Mouse (Mus musculus) hindlimb bud, embryonic 11.5 days (tissue): ENCODE results near the gene Akr1c12.
"Not testable (repeated sequence)": the region's sequence is repeated elsewhere in the genome, so short reads cannot be mapped to it uniquely, and the experiment has no call there.

Experiments used
- DNase-seq: peaks from one replicate; pipeline ENCODE4 v3.0.0-alpha.2; 2012; ENCODE audit warnings: low read depth, low spot score; ENCODE audit errors: extremely low spot score

Gene Akr1c12

DNA sequence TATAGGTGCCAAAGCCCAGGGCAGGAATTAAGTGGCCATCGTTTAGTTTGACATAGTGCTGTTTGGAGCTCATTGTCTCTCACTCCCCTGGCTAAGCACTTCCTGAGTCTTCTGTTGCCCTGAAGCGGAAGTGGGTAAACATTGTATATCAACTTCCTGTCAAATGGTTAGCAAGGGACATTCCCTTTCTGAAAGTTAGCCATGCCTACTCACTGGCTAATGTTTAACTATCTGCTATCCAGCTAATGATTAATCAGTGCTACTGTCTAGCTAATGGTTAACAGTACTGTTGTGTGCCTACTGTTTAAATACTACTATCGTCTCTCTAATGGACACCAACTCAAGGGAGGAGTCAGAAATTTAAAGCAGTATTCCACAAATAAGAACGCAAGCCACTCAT, at the start of gene Akr1c12:
Gene Akr1c12 (minus strand): TSS at position 150 of the 400 bp plus-strand sequence.
- DNase-seq: no peak

DNA sequence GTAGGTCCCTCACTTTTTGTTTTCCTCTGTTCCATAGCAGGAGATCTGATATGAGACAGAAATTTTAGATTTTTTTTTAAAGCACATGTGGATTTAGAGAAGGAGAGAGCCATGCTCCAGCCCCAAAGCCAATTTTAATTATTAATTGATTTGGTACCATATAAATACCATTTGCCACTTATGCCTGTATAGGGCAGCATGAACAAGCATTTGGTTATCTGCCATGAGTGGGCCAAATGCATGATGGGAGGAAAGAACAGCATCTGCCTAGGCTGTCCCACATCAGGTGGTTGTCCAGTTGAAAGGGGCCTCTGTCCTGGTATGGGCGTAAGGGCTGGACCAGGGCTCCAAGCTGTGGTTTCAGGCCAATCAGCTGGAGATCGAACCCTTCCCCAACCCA, 39.5 kb upstream of the Akr1c12 start:
- DNase-seq: no peak

DNA sequence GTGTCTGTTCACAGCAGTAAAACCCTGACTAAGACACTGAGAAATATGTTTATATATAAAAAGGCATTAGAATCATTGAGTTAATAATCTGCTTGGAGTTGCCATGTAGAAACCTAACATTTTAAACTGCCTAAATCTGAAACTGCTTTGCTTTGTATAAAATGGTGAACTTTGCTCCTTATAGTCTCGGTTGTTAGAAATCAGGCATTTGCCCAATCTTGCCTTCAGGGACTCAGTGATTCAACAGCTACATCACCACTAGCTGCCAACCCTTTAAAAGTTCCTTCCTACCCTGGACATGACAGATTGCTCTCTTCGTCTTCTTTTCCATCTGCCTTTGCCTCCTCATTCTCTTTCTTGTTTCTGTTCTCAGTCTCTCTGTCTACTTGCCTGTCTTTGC, 34.7 kb upstream of the Akr1c12 start:
- no peak for DNase-seq

DNA sequence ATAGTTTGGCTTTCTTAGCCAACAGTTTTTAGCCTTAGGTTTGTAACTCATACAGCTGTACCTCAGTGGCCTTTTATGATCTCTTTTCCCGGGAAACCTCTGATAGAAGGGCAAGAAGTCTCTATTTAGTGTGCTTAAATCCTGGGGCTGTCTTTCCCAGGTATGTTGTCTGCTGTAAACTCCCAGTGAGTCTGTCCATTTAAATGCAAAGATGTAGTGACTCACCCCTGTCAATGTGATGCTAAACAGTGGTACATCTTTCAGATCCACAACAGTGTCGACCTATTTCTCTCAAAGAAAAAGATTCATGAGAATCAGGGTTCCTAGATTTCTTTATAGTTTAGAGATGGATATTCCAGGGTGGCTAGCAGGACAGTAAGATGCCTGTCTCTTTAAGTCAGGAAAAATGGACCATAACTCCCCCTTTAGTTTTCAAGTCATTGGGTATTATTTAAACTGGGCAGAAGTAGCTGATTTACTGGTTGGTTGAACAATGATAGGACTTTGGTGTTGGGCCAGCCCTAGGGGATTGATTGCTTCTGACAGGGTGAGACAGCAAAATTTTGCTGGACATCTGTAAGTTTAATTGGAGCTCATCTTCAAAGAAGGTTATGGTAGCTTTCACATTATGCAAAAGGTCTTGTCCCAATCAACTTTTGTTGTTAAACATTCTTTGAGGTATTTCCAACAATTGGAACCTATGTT, 25.8 kb upstream of the Akr1c12 start:
- DNase-seq: no peak

DNA sequence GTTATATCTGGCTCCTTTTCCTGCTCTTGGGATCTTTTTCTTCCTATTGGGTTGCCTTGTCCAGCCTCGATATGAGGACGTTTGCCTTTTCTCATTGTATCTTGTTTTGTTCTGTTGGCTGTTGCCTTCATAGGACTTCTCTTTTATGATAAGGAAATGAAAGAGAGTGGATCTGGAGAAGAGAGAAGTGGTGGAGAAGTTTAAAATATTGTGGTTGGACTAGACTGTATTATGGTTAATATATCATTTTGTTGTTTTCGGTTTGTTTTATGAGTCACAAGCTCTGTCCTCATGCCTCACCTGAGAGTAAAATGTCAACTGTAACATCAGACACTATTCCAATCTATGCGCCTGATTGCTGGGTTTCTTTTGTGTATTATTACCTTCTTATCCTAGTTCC, 17.8 kb upstream of the Akr1c12 start:
- no peak for DNase-seq

DNA sequence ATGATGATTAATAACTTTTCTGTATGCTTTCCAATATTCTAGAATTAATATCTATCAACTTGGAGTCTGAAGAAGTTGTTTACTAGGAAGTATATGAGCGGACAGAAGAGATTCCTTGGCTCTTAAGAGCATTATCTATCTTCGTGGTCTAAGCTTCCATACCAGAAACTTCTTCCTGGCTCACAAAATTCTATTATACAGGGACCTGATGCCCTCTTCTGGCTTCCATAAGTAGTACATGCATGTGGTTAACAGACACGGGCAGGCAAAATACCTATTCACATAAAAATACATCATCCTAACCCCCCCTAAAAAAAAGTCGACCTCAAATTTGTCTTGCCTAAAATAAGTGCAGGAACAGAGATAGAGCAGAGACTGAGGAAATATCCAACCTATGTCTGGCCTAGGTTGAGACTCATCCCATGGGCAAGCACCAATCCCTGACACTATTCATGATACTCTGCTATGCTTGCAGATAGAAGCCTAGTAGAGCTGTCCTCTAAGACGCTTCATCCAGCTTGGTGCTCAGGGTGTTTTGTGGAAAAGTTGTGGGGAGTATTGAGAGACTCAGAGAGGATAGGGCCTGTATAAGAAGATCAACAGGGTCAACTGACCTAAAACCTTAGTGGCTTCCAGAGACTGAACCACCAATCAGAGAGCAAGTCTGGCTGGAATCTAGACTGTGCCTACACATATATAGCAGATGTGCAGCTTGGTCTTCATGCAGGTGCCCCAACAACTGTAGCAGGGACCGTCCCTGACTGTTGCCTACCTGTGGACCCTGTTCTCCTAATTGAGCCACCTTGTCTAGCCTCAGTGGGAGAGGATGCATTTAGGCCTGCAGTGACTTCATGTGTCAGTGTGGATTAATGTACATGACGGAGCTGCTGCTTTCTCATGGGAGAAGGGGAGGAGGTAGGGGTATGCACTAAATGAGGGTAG, 2.5 kb upstream of the Akr1c12 start:
- peak; percentile 0 for DNase-seq

DNA sequence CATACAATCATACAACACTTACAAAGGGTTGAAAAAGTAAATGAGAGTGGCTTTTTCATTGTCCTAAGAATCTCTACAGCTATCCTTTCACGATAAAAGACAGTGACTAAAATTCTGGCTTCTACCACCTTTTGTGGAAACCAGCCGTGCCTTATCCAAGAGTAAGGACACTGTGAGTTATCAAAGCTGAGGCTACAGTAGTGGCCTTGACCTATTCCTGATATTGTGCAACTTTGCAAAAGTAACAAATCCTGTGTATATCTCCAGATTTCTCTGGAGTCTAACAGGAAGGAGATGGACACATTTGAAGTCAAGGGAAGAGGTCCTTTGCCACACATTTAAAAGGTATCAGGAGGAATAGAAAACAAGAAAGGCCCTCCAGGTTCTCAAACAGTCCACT, 1.7 kb downstream of the Akr1c12 start:
- no peak for DNase-seq

DNA sequence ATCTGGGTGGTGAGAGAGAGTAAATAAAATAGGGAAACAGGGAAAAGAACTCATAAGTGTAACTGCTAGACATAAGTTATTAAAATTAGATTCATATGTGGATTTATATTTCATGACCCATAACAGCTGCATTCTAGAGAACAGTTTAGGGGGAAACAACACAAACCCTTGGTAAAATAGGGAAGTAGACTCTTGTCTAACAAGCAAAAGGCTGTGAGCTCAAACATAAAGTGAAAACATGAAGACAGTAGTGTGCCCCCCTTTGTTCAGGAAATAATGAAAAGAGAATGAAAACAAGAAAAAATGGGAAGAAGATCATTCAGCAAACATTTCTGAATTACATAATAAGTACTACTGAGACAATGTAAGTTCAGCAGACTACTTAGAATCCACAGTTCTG, 8.4 kb downstream of the Akr1c12 start:
- no peak for DNase-seq

DNA sequence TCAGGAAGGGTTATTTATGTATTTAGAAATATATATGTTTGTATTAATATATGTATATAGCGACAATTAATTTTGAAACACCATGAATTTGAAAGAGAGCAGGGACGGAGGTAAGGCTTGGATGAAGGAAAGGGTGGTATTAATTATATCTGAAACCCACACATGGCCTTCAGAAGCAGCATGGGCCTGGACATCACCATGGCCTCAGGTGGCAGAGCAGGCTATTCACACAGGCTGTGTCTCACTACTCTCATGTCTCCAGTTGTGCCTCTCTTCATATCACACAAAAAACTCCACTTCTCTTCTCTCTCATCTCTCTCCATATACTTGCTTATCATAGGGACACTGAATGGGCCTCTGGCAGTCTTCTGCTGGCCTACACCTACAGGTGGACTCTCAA, 13.8 kb downstream of the Akr1c12 start:
- not testable (repeated sequence) for DNase-seq

DNA sequence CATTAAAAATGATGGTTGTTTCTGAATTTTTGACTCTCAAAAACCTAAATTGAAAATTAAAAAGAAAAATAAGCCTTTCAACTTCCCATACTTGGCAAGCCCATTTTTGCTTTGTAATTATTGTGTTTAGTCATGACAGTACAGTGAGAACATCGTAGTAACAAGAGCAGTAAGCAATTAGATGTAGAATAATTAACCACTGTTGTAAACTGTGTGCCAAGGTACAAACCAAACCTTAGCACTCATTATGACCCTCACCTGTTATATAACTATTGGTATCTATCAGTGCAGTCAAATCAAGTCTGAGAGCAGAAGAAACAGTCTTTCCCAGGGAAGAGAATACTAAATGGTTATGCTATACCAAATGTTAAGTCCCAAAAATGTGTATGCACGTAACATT, 14.2 kb downstream of the Akr1c12 start:
- DNase-seq: no peak

DNA sequence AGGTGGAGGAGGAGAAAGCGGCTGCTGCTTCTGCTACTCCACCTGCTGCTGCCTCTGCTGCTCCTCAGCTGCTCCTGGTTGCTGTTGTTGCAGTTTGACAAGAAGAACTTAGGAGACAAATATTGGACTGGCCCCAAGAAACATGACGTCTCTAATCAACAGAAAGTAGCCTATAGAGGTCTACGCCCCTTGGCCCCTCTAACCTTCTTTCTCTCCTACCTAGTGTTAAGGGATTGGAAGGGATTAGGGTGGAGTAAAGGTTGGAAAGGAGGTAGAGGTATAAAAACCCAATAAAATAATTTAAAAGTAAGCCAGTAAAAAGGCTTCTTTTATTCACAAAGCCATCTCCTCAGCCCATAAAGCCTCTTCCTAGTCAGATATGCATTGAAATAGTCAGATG, 14.6 kb downstream of the Akr1c12 start:
- no peak for DNase-seq

DNA sequence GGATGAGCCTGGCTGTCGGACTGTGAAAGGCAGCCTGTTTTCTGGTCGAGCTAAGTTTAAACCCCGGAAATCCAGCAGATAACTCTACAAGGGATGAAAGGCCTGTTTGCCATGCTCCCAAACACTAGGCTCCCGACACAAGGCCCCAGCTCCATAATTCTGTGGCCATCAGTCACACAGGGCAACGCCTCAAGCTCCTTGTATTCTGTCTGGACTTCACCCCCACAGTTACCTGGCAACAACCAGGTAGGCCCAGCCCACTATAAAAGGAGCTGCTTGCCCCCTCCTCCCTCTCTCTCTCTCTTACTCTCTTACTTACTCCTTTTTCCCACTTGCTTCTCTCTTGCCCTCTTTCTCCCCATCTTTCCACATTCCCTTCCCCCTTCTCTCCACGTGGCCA, 21.9 kb downstream of the Akr1c12 start:
- no peak for DNase-seq

DNA sequence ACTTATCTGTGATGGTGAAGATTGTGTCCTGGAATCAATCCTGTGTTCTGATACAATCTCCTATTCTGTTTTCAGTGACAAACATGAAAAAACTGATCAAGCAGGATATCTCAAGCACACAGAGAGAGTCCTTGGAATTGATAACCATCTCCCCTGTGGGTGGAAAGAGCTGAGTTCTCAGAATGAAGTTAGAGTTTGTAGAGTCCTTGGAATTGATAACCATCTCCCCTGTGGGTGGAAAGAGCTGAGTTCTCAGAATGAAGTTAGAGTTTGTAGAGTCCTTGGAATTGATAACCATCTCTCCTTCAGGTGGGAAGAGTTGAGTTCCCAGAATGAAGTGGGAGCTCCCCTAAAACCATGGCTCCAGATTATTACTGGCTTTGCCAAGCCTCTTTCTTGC, 22.3 kb downstream of the Akr1c12 start:
- DNase-seq: not testable (repeated sequence)

DNA sequence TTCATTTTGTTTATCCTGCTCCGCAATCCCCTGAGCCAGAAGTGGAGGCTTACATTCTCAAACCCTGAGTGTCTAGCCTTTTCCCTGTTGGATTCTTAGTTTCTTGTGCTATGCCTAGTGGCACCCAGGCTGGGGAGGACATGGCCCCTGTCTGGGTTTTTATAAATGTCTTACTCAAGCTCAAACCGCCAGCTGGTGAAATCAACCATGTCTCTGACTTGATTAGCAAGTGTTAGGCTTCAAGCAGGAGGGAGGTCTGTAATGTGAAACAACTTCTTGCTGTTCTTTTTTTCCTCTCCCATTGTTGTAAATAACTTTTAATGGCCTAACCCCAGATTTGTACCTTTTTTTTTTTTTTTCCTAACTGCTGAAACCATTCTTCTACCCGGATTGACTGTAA, 29.9 kb downstream of the Akr1c12 start:
- no peak for DNase-seq

DNA sequence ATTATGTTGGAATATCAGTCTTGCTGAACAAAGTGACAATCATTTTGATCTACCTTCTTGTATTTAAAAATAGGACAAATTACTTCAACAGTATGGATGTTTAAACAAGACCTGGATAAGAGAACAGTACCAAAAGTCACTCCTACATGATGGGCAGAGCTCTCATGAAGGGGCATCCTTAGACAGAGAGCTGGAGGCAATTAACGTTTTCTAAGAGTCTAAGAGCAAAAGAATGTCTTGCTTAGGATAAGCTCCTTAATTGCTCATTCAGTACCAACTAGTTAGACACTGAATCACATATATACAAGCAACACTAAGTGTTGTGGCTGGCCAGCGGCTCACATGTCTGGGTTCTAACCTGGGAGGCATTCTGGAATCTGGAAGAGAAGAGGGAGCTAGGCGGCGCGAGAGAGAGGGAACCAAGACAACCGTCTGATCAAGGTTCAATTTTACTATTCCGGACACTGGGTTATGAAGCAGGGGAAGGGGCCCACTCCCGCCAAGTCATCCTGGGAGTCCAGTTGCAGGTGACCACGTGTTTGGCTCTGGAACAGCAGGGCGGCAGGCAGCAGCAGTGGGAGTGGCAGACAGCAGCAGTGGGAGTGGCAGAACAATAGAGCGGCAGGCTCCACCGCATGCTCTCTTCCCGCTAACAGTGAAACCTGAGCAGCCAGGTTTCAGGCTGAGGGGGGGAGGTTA, 34.2 kb downstream of the Akr1c12 start:
- peak; percentile 20 for DNase-seq

DNA sequence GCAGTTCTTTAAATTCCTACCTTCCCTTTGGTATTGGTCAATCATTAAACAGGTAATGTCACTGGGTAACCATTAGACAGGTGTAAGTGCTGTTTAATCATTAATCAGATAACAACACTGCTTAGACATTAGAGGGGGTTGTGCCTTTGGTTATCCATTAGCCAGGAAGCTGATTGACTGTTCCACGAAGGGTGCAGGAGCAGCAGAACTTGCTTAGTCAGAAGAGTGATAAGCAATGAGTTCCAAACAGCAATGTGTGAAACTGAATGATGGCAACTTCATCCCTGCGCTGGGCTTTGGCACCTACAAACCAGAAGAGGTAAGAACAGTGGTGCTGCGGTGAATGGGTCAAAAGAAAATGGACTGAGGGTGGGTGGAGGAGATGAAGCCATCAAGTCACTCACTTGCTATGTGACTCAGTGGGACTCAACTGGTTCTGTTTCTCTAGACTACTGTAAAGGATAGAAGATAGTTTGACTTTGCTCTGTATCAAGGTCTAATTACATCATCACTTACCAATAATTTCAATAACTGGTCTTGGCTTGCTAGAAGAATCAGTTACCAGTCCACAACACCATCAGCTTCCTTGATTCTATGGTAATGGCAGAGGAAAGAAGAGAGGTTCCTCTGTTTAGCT, 45.6 kb downstream of the Akr1c12 start:
- no peak for DNase-seq

DNA sequence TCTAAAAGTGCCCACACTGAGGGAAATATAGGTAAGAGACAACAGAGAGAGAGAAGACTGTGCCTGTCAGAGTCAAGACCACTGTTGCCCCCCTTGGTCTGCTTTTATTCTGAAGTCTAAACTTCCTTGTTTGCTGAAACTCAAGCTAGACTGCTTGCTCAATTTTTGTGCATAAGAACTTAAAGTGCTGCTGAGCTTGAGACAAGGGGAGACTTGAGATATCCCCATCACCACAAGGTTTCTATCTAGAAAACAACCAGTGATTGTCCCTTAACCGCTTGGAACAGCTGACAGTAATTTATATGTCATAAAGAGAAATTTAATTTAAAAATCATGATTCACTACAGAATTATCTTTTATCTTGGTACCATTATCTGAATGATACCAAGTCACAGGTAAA, 46.1 kb downstream of the Akr1c12 start:
- DNase-seq: no peak

DNA sequence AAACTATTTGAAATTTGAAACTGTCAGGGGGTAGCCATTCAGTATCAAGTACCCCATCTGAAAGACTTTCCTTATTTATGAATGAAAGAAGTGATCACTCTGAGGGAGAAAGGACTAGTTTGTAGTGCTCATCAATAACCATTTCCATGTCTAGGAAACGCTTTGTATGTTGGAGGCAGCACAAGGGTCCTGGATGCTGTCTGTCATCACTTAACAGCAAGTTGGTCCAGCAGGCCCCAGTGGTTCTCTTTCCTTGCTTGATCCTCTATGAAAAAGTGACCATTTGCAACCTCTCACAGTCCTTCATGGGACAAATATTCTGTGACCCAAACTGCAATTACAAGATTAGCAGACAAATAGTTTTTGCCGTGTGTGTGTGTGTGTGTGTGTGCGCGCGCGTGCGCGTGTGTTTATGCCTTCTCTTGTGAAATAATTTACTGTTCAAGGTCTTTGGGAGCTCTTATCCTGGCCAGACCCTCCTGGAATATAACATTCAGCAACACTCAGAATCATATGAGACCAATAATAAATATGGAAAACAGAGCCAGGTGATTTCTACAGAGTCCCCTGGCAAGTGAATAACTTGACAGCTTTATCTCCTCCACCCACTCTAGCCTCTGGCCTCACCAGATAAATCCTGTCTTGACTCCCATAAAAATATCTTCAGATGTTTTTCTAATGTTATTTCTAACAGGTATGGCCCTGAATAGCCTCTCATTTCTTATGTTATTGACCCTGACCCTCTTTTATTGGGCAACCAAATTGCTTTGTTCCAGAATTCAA, 48.2 kb downstream of the Akr1c12 start:
- no peak for DNase-seq

DNA sequence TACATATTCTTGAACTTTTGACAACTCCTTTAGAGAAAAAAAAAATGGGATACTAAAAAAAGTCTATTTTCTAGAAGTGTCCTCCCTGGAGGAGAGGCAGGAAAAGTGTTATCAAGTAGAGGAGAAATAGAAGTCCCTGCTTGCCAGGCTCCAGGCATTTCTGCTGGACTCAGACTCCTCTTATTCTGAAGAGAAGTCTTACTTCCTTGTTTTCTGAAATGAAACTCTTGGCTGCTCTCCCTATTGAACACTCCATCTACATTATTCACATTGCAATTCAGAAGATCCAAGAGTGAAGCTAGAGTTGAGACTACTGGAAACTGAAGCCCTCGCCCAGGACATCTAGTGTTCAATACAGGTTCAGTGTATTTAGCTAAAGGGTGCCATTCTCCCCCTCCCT, 50.8 kb downstream of the Akr1c12 start, which contains the start of gene Akr1c19:
Gene Akr1c19 (plus strand): TSS at position 260 of the 400 bp plus-strand sequence.
- no peak for DNase-seq
